Mouse (Mus musculus) inflammation-experienced regulatory T-cells (primary cell): Measurements from ENCODE around the gene Luzp1. TPM values are rescaled to one million over a fixed set of nuclear protein-coding genes. Genes with fewer than 3 reads are reported as not detected.

Source experiments
- polyA plus RNA-seq, 2 experiments: library from polyadenylated mRNA; unstranded; fragments of 100-300 nt; shearing (Covaris generic); gene quantifications; one replicate each; pipeline ENCODE4 v1.2.1; 2017

Gene Luzp1
- polyA plus RNA-seq = 1 to 10 TPM; 4.4 to 8.5 TPM

DNA sequence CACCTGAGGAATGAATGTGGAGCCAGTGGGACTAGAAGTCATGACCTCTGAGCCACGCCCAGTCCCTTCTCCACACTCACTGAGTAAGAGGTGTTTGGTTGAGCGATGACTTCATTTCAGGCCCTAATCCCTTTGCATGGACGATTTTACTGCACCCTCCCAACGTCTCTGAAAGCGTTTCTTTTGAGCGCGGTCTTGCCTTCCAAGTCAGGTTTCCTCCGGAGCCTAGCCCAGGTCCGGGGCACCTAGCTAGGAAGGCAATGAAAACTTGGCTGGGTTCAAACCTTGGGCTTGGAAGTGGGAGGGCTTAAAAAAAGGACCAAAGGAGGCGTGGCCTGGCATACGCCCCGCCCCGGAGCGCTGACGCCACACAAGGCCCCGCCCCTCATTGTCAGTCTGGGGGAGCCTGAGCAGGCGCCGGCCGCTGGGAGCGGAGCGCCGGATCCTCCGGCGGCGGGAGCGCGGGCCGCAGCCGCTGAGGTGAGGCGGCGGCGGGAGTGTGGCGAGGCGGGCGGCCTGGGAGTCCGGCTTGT lies at the start of gene Luzp1:
TSS of gene Luzp1 (plus strand) at position 391 of the 533 bp plus-strand sequence.

GRCm38 (mm10) chr4:136423224-136423623 lies 46.3 kb upstream of the Luzp1 start, which contains the start of gene Htr1d:
Htr1d (plus strand) TSS chr4:136423524.

GRCm38 (mm10) chr4:136462086-136462838 lies 7.3 kb upstream of the Luzp1 start, which contains the start of gene 6030445D17Rik:
6030445D17Rik (plus strand) TSS chr4:136462250.

DNA sequence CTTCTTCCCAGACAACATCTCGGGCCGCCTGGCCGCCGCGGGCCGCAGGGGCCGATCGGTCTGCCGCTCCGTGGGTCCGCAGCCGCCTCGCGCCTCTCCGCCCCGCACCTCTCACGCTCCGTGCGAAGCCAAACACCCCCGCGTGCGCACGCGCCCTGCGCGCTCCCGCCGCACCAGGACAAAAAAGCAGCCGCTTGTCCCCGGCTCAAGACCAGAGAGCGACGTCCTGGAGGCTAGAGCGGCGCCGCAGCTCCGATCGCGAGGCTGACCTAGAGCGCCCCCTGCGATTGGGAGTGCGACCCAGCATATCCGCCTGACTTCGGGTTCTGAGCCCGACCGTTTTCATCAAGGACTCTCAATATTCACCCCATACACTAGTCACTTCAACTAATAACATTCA lies 133.0 kb downstream of the Luzp1 start, which contains the start of gene Kdm1a:
TSS of gene Kdm1a (minus strand) at position 156 of the 400 bp plus-strand sequence.

Other genes starting within 250 kb of the Luzp1 start
- under 1 TPM; 0.37 to 0.62 TPM for gene Tcea3, start 222.0 kb upstream of the Luzp1 start, polyA plus RNA-seq
- 10 to 100 TPM; 14.3 to 15.2 TPM for gene Zfp46, start 185.1 kb upstream of the Luzp1 start, polyA plus RNA-seq
- 100 to 1,000 TPM; 104 to 108 TPM for gene Hnrnpr, start 158.8 kb upstream of the Luzp1 start, polyA plus RNA-seq
- gene Htr1d, start 46.2 kb upstream of the Luzp1 start, polyA plus RNA-seq = 1 to 10 TPM in 1 of 2 experiments, under 1 TPM in 1; 0.58 to 1.9 TPM
- under 1 TPM in 1 of 2 experiments, not detected in 1; 0.45 TPM for gene 6030445D17Rik, start 7.5 kb upstream of the Luzp1 start, polyA plus RNA-seq
- 10 to 100 TPM; 84.9 to 86.1 TPM for gene Kdm1a, start 133.0 kb downstream of the Luzp1 start, polyA plus RNA-seq
- under 1 TPM in 1 of 2 experiments, not detected in 1; 0.71 TPM for gene Tex46, start 140.7 kb downstream of the Luzp1 start, polyA plus RNA-seq
- under 1 TPM; 0.05 to 0.18 TPM for gene Lactbl1, start 152.9 kb downstream of the Luzp1 start, polyA plus RNA-seq